Mouse (Mus musculus): ENCODE measurements around the gene 5330417H12Rik. TPM values are rescaled to one million over a fixed set of nuclear protein-coding genes. Genes with fewer than 3 reads are reported as not detected.

The 5330417H12Rik gene
- polyA plus RNA-seq, 1 experiment from 2014 or later = not detected

DNA sequence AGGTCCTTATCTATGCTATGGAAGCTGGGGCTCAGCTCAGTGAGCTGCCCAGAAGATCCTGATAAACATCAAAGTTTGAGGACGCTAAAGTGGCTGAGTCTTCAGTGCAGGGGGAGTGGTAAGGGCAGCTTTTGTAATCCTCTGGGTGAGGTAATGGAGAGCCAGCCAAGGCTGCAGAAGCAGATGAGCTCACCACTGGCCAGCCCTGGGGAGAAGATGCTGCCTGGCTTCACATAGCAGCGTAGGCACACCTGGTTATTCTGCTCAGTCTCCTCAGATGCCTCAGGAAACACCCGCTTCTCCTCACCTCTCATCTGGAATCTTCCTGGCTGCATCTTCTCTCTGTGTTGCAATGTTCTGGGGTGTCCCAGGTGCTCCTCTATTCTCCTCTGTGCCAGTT, 529 bp downstream of the 5330417H12Rik start:
- Histone ChIP-seq H3K9ac (no peak overlapping the region), H3K9me3 (replicated peaks) (no peaks in the 10 kb centered on the region), H3K36me3 (no peaks in the 10 kb centered on the region), H3K4me1 (replicated peaks) (no peaks in the 10 kb centered on the region; the same call in 1 of the 2 replicates), H3K4me2 (no peak overlapping the region), H3K27ac (no peak overlapping the region), H3K4me3 (replicated peaks) (no peak overlapping the region), H3K27me3 (no peaks in the 10 kb centered on the region)
- WGBS (ENCODE audit: insufficient replicate concordance) = 43% methylated on average over 3 of the region's 3 CpGs
- ATAC-seq (ENCODE audit: low read depth) (no peak), DNase-seq (no peak)

DNA sequence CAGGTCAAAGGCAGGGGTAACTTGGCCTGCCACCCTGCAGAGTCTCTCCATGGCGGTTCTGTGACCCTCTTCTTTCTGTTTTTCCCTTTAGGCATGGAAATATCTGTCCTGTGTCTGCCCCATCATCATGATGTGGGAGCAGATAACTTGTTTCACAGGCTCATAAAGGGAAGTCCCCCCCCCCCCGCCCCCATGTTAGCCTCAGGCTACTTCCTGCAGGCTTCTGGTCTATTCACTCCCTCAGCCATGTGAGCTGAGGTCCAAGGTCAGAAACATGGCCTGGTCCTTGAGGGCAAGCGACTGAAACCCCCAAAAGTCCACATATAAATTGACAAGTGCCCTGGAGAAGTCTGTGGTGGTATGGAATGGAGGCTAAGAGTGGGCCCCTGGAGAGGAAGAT, 4.8 kb downstream of the 5330417H12Rik start:
- Histone ChIP-seq H3K4me3 (replicated peaks) (no peak overlapping the region), H3K27me3 (no peaks in the 10 kb centered on the region), H3K36me3 (no peaks in the 10 kb centered on the region), H3K9ac (no peak overlapping the region), H3K4me1 (replicated peaks) (peaks cover 5% of the 10 kb centered on the region), H3K4me2 (no peak overlapping the region), H3K9me3 (replicated peaks) (no peaks in the 10 kb centered on the region), H3K27ac (no peak overlapping the region)
- DNase-seq (no peak), ATAC-seq (ENCODE audit: low read depth) (no peak)
- 25% methylated on average over 3 of the region's 3 CpGs for WGBS (ENCODE audit: insufficient replicate concordance)

DNA sequence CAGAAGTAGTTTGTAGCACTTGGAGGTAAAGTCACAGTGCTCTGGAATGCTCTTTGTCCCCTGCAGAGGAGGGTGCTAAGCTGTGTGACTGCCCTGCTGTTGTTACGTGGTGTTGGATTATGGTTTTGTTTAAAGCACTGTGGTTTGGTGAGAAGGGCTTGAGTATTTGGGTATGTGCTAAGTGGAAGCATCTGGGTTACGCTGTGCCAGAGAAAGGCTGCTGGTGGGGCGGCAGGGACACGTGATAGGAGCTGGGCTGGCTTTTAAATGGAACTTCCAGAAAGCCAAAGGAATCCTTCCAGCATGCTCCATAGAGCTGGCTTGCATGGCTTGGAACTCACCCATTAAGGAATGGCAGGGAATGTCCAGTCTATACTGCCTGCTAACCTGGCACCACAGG, 5.7 kb downstream of the 5330417H12Rik start:
- no peak for DNase-seq
- Histone ChIP-seq H3K4me3 (replicated peaks) (no peak overlapping the region), H3K4me1 (replicated peaks) (peaks cover 5% of the 10 kb centered on the region), H3K27me3 (no peaks in the 10 kb centered on the region), H3K27ac (no peak overlapping the region), H3K36me3 (no peaks in the 10 kb centered on the region), H3K4me2 (no peak overlapping the region), H3K9ac (no peak overlapping the region), H3K9me3 (replicated peaks) (no peaks in the 10 kb centered on the region)
- ATAC-seq (ENCODE audit: low read depth) = no peak
- 64% methylated on average over 4 of the region's 4 CpGs for WGBS (ENCODE audit: insufficient replicate concordance)

DNA sequence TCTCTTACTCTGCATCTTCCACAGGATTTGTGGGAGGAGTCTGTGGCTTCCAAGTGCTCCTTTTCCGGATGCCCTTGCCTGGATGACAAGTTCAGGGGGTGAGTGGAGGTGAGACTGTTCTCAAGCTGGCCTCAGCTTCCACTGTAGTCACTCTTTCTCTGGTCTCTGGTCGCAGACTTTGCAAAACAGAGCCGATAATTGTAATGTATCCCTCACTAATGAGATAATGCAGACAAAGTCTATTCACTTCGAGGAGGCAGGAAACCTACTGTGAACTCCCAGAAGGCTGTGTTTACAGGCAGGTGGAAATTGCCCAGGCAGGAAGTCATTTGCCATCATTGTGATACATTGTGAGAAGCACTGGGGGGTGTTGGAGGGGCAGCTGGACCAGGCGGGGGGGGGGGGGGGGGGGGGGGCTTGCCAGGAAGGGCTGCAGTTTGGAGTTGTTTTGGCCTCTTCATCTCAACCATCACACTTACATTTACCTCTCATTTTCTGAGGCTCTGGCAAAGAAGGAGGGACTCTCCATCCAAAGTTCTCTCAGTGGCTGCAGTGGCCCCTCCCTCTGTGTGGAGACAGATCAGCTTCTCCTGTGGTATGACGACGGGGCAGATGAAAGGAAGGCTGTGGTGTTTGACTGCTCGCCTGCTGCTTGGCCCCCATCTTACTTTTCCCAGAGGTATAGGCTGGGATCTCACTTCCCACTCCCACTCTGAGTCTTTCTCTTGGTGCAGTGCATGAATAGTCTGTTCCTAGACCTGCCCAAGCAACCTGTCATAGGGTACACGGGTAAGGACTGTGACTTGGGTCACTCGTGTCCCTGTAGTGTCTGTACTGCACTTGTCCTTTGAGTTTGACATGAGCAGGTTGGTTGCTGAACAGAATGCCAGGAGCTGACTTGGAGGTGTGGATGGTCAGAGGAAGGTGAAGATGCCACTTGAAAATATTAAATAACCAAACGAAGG, 6.7 kb downstream of the 5330417H12Rik start:
- no peak overlapping the region for H3K27ac ChIP-seq
- no peaks in the 10 kb centered on the region for H3K36me3 ChIP-seq
- H3K4me1 ChIP-seq (replicated peaks) = peaks cover 5% of the 10 kb centered on the region; the same call in 1 of the 2 replicates
- no peak overlapping the region for H3K4me2 ChIP-seq
- WGBS (ENCODE audit: insufficient replicate concordance) = 35% methylated on average over 10 of the region's 11 CpGs
- no peaks in the 10 kb centered on the region for H3K9me3 ChIP-seq (replicated peaks)
- no peak overlapping the region for H3K4me3 ChIP-seq (replicated peaks)
- DNase-seq = no peak
- H3K27me3 ChIP-seq = no peaks in the 10 kb centered on the region
- H3K9ac ChIP-seq = no peak overlapping the region
- no peak for ATAC-seq (ENCODE audit: low read depth)

DNA sequence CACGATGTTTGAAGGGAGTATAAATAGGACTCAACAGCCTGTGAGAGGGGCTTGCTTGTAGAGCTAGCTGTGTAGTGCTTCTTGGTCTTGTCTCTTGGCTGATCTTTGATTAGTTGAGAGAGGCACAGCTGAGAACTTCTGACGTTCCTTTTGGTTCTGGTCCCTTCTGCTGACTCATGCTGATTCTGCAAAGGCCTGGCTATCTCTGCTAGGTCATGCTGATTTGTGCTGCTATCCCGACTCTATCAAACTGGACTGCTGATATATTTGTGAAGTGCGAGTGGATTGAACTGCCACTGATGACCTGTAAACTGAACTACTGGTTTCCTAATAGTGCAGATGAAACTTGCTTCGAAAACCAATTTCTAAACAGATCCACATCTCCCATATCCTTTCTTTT, 14.1 kb downstream of the 5330417H12Rik start:
- Histone ChIP-seq H3K27ac (no peak overlapping the region), H3K4me1 (replicated peaks) (0 out of 2 replicates have a peak, but pooled peaks cover 4% of the 10 kb centered on the region), H3K27me3 (no peaks in the 10 kb centered on the region), H3K36me3 (no peaks in the 10 kb centered on the region), H3K4me3 (replicated peaks) (no peak overlapping the region), H3K9ac (no peak overlapping the region), H3K4me2 (no peak overlapping the region), H3K9me3 (replicated peaks) (no peaks in the 10 kb centered on the region)
- ATAC-seq (ENCODE audit: low read depth) (no peak), DNase-seq (no peak)
- 45% methylated on average over 5 of the region's 5 CpGs for whole genome bisulfite sequencing (ENCODE audit: insufficient replicate concordance)

DNA sequence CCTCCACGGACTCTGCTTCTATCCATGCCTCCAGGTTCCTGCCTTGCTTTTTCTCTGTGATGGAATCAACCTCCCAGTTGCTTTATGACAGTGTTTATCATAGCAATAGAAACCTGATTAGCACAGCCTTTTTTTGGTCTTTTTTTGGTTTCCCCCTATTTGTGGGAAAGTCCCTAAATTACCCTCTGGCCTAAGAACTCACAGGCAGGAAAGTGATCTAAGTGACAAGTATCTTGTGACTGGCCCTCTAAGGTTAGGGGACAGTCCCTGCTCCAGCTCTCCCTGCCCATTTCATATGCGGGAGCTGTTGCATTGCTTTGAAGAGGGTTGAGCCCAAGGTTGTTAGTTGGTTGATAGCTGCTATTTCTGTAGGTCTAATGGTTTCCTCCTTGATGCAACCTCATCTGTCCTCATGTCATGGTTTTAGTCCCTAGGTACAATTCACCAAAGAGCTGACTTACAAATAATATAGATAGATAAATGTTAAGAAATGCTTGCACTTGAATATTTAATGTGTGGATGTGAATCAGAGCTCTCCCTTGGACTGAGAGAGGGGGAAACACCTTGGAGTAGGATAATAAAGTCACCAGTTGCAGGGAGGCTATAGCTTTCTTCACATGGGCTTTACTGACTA, 15.2 kb downstream of the 5330417H12Rik start:
- Histone ChIP-seq H3K4me3 (replicated peaks) (no peak overlapping the region), H3K4me1 (replicated peaks) (0 out of 2 replicates have a peak, but pooled peaks cover 4% of the 10 kb centered on the region), H3K36me3 (no peaks in the 10 kb centered on the region), H3K4me2 (no peak overlapping the region), H3K27me3 (no peaks in the 10 kb centered on the region), H3K9me3 (replicated peaks) (no peaks in the 10 kb centered on the region), H3K9ac (no peak overlapping the region), H3K27ac (no peak overlapping the region)
- ATAC-seq (ENCODE audit: low read depth) = no peak
- 64% methylated on average over 2 of the region's 2 CpGs for WGBS (ENCODE audit: insufficient replicate concordance)
- no peak for DNase-seq

DNA sequence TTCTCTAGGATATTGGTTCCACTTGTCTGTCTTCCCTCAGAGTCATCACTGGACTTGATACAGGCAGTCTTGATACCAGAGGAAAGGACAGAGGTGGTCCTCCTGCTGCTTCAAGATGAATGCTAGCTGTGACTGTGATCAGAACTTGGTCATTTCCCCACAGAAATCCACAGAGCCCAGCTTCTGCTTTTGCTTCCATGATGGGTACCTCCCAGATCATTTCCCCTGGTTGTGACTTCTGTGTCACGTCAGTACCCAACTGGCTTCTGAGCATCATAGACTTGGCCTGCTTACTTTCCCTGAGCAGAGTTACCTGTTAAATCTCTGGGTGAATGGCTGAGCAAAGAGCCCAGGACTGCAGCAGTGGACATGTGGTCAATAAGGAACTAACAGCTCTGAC, 17.2 kb downstream of the 5330417H12Rik start:
- Histone ChIP-seq H3K4me3 (replicated peaks) (no peak overlapping the region), H3K9me3 (replicated peaks) (no peaks in the 10 kb centered on the region), H3K27ac (no peak overlapping the region), H3K4me1 (replicated peaks) (0 out of 2 replicates have a peak, but pooled peaks cover 4% of the 10 kb centered on the region), H3K36me3 (no peaks in the 10 kb centered on the region), H3K4me2 (no peak overlapping the region), H3K27me3 (no peaks in the 10 kb centered on the region), H3K9ac (no peak overlapping the region)
- no peak for DNase-seq
- ATAC-seq (ENCODE audit: low read depth) = no peak
- 53% methylated on average over 1 of the region's 1 CpGs for WGBS (ENCODE audit: insufficient replicate concordance)

DNA sequence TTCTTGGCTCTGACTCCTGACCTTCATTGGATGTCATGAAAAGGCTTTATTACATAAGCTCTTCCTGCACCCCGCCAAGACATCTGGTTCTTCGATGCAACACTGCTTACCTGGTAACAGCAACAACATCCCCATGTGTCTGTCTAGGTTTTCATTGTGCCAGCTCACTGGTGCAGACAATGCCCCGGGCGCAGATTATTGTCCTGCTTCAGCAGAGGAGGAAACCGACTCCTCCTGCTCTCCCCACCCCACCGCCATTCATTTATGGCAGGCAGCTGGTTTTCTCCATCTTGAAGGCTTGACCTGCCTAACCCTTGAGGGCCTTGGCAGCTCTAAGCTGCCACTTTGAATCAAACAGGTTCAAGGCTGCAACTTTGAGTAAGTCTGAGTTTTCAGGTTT, 22.0 kb downstream of the 5330417H12Rik start:
- H3K9ac ChIP-seq = no peak overlapping the region
- peaks cover 3% of the 10 kb centered on the region; the same call in 1 of the 2 replicates for H3K4me1 ChIP-seq (replicated peaks)
- ATAC-seq (ENCODE audit: low read depth) = no peak
- no peaks in the 10 kb centered on the region for H3K9me3 ChIP-seq (replicated peaks)
- H3K27me3 ChIP-seq = no peaks in the 10 kb centered on the region
- no peaks in the 10 kb centered on the region for H3K36me3 ChIP-seq
- H3K4me2 ChIP-seq = no peak overlapping the region
- DNase-seq = no peak
- WGBS (ENCODE audit: insufficient replicate concordance) = 78% methylated on average over 6 of the region's 6 CpGs
- no peak overlapping the region for H3K4me3 ChIP-seq (replicated peaks)
- H3K27ac ChIP-seq = no peak overlapping the region

DNA sequence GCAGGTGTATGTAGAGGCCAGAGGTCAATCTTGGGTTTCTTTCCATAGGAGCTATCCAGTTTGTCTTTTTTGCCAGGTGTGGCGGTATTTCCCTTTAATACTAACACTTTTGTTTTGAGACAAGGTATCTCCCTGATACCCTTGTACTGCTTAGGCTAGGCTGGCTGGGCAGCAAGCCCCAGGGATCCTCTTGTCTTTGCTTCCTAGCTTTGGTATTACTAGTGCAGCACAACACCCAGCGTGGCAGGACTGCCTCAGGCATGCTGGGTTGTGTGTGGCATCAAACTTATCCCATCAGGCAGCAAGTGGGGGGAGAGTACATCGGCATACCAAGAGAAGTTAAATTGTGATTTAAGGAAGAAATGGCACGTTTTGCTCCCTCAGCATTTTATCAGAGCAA, 22.5 kb downstream of the 5330417H12Rik start:
- H3K4me1 ChIP-seq (replicated peaks) = peaks cover 3% of the 10 kb centered on the region; the same call in 1 of the 2 replicates
- no peak overlapping the region for H3K4me3 ChIP-seq (replicated peaks)
- 64% methylated on average over 4 of the region's 4 CpGs for WGBS (ENCODE audit: insufficient replicate concordance)
- no peak for DNase-seq
- no peak for ATAC-seq (ENCODE audit: low read depth)
- no peak overlapping the region for H3K9ac ChIP-seq
- H3K4me2 ChIP-seq = no peak overlapping the region
- no peaks in the 10 kb centered on the region for H3K9me3 ChIP-seq (replicated peaks)
- no peak overlapping the region for H3K27ac ChIP-seq
- H3K27me3 ChIP-seq = no peaks in the 10 kb centered on the region
- no peaks in the 10 kb centered on the region for H3K36me3 ChIP-seq

DNA sequence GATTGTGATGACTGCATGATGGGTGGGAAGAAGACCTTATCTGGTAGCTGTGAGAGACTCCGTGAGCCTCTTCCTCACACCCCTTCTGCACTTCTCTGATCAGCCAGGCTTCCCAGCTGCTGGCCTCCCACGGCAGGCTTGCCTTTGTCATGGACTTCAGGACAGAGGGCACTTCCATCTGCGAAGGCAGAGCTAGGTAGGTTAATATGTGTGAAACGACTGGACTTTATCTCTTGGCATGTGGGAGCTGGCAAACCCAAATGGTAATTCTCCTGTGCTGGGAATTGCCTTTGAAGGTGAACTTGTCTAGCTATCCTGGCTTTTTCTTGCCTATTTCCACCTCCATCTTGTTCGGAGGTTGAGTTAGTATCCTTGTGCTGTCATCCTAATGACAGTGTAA, 24.3 kb downstream of the 5330417H12Rik start:
- Histone ChIP-seq H3K4me3 (replicated peaks) (no peak overlapping the region), H3K27me3 (no peaks in the 10 kb centered on the region), H3K36me3 (no peaks in the 10 kb centered on the region), H3K9me3 (replicated peaks) (no peaks in the 10 kb centered on the region), H3K4me2 (no peak overlapping the region), H3K4me1 (replicated peaks) (peaks cover 3% of the 10 kb centered on the region; the same call in 1 of the 2 replicates), H3K9ac (no peak overlapping the region), H3K27ac (no peak overlapping the region)
- ATAC-seq (ENCODE audit: low read depth) = no peak
- 40% methylated on average over 5 of the region's 5 CpGs for WGBS (ENCODE audit: insufficient replicate concordance)
- DNase-seq = no peak

DNA sequence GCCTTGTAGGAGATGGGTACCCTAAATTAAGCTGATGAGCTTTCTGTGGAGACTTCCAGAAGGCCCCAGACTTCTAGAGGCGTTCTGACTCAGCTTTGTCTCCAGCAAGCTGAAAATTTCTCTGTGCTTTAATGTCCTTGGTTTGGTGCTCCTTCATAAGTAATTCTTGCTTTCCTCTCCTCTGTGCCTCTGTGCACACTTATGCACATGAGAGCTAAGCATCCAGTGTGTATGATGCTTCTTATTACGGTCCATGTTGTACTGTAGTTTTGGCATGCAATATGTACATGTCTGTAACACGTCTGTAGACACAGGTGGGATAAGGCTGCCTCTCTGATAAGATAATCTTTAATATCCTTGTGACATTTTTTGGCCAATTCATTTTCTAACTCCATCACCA, 27.0 kb downstream of the 5330417H12Rik start:
- DNase-seq = no peak
- Histone ChIP-seq H3K27me3 (no peaks in the 10 kb centered on the region), H3K36me3 (no peaks in the 10 kb centered on the region), H3K9me3 (replicated peaks) (no peaks in the 10 kb centered on the region), H3K4me3 (replicated peaks) (no peak overlapping the region), H3K4me2 (no peak overlapping the region), H3K27ac (no peak overlapping the region), H3K9ac (no peak overlapping the region), H3K4me1 (replicated peaks) (peaks cover 20% of the 10 kb centered on the region)
- ATAC-seq (ENCODE audit: low read depth) = no peak
- WGBS (ENCODE audit: insufficient replicate concordance) = 65% methylated on average over 3 of the region's 3 CpGs
